In genomic region chrX:134425798-134426197, GRCm38 (mm10) we compare ENCODE assay signal across 19 mouse cellular contexts. TPM values are rescaled to one million over a fixed set of nuclear protein-coding genes. Genes with fewer than 3 reads are reported as not detected.
A peak's percentile ranks its signal among the peaks of the same experiment; 100 is the strongest.
DNase-seq lines count a peak whose midpoint lies in the region; TF ChIP-seq lines count a peak whose summit lies in the region.
"Had no signal": no experiment of that assay in that cellular context is flagged by ENCODE, and none has a peak within 500 bp of the region (broad histone marks: within the 10 kb centered on the region; RNA-seq: fewer than 3 reads in every experiment).

No protein-coding gene starts in this region.

- no peak for TF ChIP-seq CTCF in gastrocnemius, adult 2 months (IDR thresholded peaks at IDR 0.05)

- intact Hi-C loops in left cerebral cortex, postnatal 4 days (cut with DNase I), result no loop called here
- intact Hi-C loops in gastrocnemius, adult 2 months (cut with DNase I), result no loop called here

- no peak overlapping the region for H3K4me3 ChIP-seq in gastrocnemius, adult 2 months
- H3K4me3 ChIP-seq: left cerebral cortex, adult 2 months; liver, embryonic 13.5 days had no signal

- peak; percentile 89 for DNase-seq in heart, adult 11 months
- DNase-seq in heart, adult 8-10 months (ENCODE audit: low spot score), result no peak
- peak; percentile 8 for DNase-seq in left cerebral cortex, postnatal 4 days
- DNase-seq in left cerebral cortex, adult 11 months (ENCODE audit: low spot score), result no peak
- DNase-seq in gastrocnemius, adult 2 months, result peak; percentile 43
- DNase-seq in layer of hippocampus, adult 9-10 months (ENCODE audit: low spot score), result peak; percentile 10
- no peak for DNase-seq in c-Kit-positive CD71-positive TER-119-positive erythroid progenitor cells, embryonic 14.5 days (ENCODE audit: low spot score)
- DNase-seq: adrenal gland, postnatal 25 days; cerebellum, postnatal 36 days; kidney, adult 11 months; kidney, postnatal 10 days; liver, embryonic 13.5 days; midbrain, embryonic 14.5 days; thymus, postnatal 36 days had no signal

- peak overlapping the region; percentile 35 for H3K27ac ChIP-seq in gastrocnemius, adult 2 months
- H3K27ac ChIP-seq: left cerebral cortex, adult 2 months; liver, embryonic 13.5 days; stomach, postnatal 0 days had no signal

RNA-seq across cellular contexts. Expression of gene Drp2, which starts 21.4 kb away (rescaled TPM):
- total RNA-seq in heart, adult 8-10 months (2022), result under 1 TPM; 0.17 to 0.33 (median 0.25) TPM
- 10 to 100 TPM; 42.3 to 46.7 TPM for total RNA-seq in left cerebral cortex, postnatal 4 days (2021)
- 1 to 10 TPM; 3.2 to 3.4 TPM for total RNA-seq in gastrocnemius, adult 2 months (2021)

RNA-seq across cellular contexts. Expression of gene Taf7l, which starts 50.5 kb away (rescaled TPM):
- not detected for total RNA-seq in heart, adult 8-10 months (2022)
- total RNA-seq in left cerebral cortex, postnatal 4 days (2021), result not detected
- not detected for total RNA-seq in gastrocnemius, adult 2 months (2021)
- total RNA-seq: adrenal gland, postnatal 25 days; gastrocnemius, postnatal 4 days; heart, postnatal 14 days; megakaryocyte, adult 5-6 weeks had no signal

Comparison
In these comparisons a context has a peak if more than half of its experiments do, and no peak if none do; other contexts are left out.
1. DNase-seq: peak in heart, adult 11 months (single experiment), left cerebral cortex, postnatal 4 days (single experiment), gastrocnemius, adult 2 months (single experiment) and layer of hippocampus, adult 9-10 months (single experiment); none in heart, adult 8-10 months (single experiment), left cerebral cortex, adult 11 months (single experiment) and c-Kit-positive CD71-positive TER-119-positive erythroid progenitor cells, embryonic 14.5 days (single experiment).
2. RNA of gene Drp2, which starts 21.4 kb away (total RNA-seq): 42.3 to 46.7 TPM in left cerebral cortex, postnatal 4 days; 3.2 to 3.4 TPM in gastrocnemius, adult 2 months and 0.17 to 0.33 TPM in heart, adult 8-10 months; every median in the first group is over 4 times any median in the second.